Mouse (Mus musculus): ENCODE measurements around the gene Shisa7.

- peak; percentile 48 to 91; a peak in 3 of 4 replicates for TF ChIP-seq POLR2A (IDR thresholded peaks at IDR 0.05; ENCODE audit: control insufficient read depth in 1 of 2, insufficient read depth in 1 of 2, low read depth in 1 of 2, low read length in 2 of 2, poor library complexity in 1 of 2)
- no peak for TF ChIP-seq ZNF384 (IDR thresholded peaks at IDR 0.05; ENCODE audit: low read depth, low read length)
- no peak for TF ChIP-seq CTCF (IDR thresholded peaks at IDR 0.05 in 2 of 3, conservative IDR thresholded peaks at IDR 0.05 in 1 of 3; ENCODE audit: control insufficient read depth in 1 of 3, insufficient read depth in 1 of 3, low read depth in 2 of 3, low read length in 3 of 3, poor library complexity in 1 of 3, severe bottlenecking in 1 of 3)
- no peak for TF ChIP-seq MAX (IDR thresholded peaks at IDR 0.05; ENCODE audit: low read length)
- peak; percentile 87 for TF ChIP-seq CHD2 (IDR thresholded peaks at IDR 0.05; ENCODE audit: low read length)
- no peak for TF ChIP-seq POLR2AphosphoS5 (IDR thresholded peaks at IDR 0.05; ENCODE audit: borderline replicate concordance, low read depth, low read length)
- no peak for TF ChIP-seq EP300 (IDR thresholded peaks at IDR 0.05; ENCODE audit: low read depth in 1 of 2, low read length in 2 of 2)
These were observed 21.3 kb upstream of the Shisa7 start for GRCm38 (mm10) chr7:4865579-4866493.
